Mouse (Mus musculus) liver, embryonic 12.5 days (tissue): ENCODE data around the gene Pou2f1. TPM values are rescaled to one million over a fixed set of nuclear protein-coding genes. Genes with fewer than 3 reads are reported as not detected.

ENCODE experiments used
- ATAC-seq: fragments of 200-750 bp; cut with Nextera tagmentation; 2 replicates; pipeline ENCODE4 v1.8.0; 2017; ENCODE audit warnings: moderate number of reproducible peaks, mild to moderate bottlenecking, moderate library complexity
- H3K27ac ChIP-seq: fragments of 300-500 bp; sonication (generic); 2 replicates; pipeline ENCODE4 v1.5.1; 2016; ENCODE audit warnings: mild to moderate bottlenecking
- H3K27me3 ChIP-seq: fragments of 300-500 bp; sonication (generic); replicated peaks from 2 replicates; pipeline ENCODE4 v1.6.1; 2016; ENCODE audit warnings: mild to moderate bottlenecking, moderate library complexity
- H3K36me3 ChIP-seq: fragments of 300-500 bp; sonication (generic); 2 replicates; pipeline ENCODE4 v1.6.1; 2016; ENCODE audit warnings: mild to moderate bottlenecking, moderate library complexity
- H3K4me1 ChIP-seq: fragments of 300-500 bp; sonication (generic); 2 replicates; pipeline ENCODE4 v1.6.1; 2016
- H3K4me2 ChIP-seq: fragments of 300-500 bp; sonication (generic); 2 replicates; pipeline ENCODE4 v1.6.1; 2016; ENCODE audit warnings: mild to moderate bottlenecking, moderate library complexity
- H3K4me3 ChIP-seq: fragments of 300-500 bp; sonication (generic); 2 replicates; pipeline ENCODE4 v1.5.1; 2016; ENCODE audit warnings: mild to moderate bottlenecking, moderate library complexity
- H3K9ac ChIP-seq: fragments of 300-500 bp; sonication (generic); 2 replicates; pipeline ENCODE4 v1.6.1; 2016; ENCODE audit warnings: mild to moderate bottlenecking, moderate library complexity
- H3K9me3 ChIP-seq: fragments of 300-500 bp; sonication (generic); replicated peaks from 2 replicates; pipeline ENCODE4 v1.6.1; 2016; ENCODE audit warnings: mild to moderate bottlenecking, moderate library complexity
- WGBS: fragments of 180-500 bp; shearing (Covaris S2); methylation state at CpG from one replicate; pipeline ENCODE4 v1.1.7; 2016; ENCODE audit not compliant: insufficient replicate concordance; 5-methylcytosine and 5-hydroxymethylcytosine counted together
- polyA plus RNA-seq: library from polyadenylated mRNA; unstranded; fragments of >200 nt; fragmentation: Nextera tagmentation; extraction: Ambion mirVana; gene quantifications from 2 replicates; pipeline ENCODE4 v1.2.1, GENCODE M21; 2016

The Pou2f1 gene
- polyA plus RNA-seq, 1 experiment from 2014 or later: 5.8 TPM

- no peak overlapping the region for H3K27ac ChIP-seq
- peaks cover 45% of the 10 kb centered on the region for H3K4me1 ChIP-seq
- ATAC-seq: no peak
- peaks cover 67% of the 10 kb centered on the region for H3K27me3 ChIP-seq
- peak overlapping the region; percentile 53 for H3K4me3 ChIP-seq
- peak overlapping the region; percentile 93 for H3K4me2 ChIP-seq
- no peaks in the 10 kb centered on the region for H3K9me3 ChIP-seq
- H3K36me3 ChIP-seq: no peaks in the 10 kb centered on the region
- 11% methylated on average over 14 of the region's 14 CpGs for WGBS
- H3K9ac ChIP-seq: peak overlapping the region; percentile 48; the same call in 1 of the 2 replicates
Measured at GRCm38 (mm10) chr1:165845366-165845765, 157.1 kb downstream of the Pou2f1 start.

GRCm38 (mm10) chr1:165844956-165845355 is 157.5 kb downstream of the Pou2f1 start:
- peak overlapping the region; percentile 53 for H3K4me3 ChIP-seq
- H3K4me1 ChIP-seq: peaks cover 41% of the 10 kb centered on the region
- H3K36me3 ChIP-seq: no peaks in the 10 kb centered on the region
- under 1% methylated on average over 26 of the region's 26 CpGs for WGBS
- ATAC-seq: peak; percentile 51
- no peak overlapping the region for H3K27ac ChIP-seq
- no peaks in the 10 kb centered on the region for H3K9me3 ChIP-seq
- peaks cover 71% of the 10 kb centered on the region for H3K27me3 ChIP-seq
- H3K9ac ChIP-seq: peak overlapping the region; percentile 48
- H3K4me2 ChIP-seq: peak overlapping the region; percentile 93

DNA sequence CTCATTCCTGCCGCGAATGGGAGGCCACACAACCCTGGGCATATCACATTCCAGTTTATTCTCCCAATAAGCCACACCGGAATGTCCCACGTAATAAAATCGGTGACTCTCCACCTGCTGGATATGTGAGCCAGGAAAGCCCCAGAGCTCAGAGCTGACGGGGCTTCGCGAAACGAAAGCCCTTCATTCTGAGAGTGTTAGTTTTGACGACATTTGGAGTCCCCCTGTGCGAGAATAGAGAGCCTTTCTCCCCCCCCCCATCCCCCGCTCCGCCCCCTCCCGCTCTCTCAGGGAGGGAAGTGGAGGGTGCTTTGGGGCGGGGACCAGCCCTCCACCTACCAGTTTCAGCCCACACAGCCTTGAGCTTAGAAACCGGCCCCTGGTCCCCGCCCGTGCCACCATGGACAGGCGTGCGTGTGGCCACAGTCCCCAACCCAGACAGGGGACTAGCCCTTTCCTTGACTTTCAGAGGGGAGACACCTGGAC is 158.0 kb downstream of the Pou2f1 start:
- no peaks in the 10 kb centered on the region for H3K36me3 ChIP-seq
- peak overlapping the region; percentile 93 for H3K4me2 ChIP-seq
- H3K27ac ChIP-seq: no peak overlapping the region
- peak; percentile 65 for ATAC-seq
- peak overlapping the region; percentile 48 for H3K9ac ChIP-seq
- peak overlapping the region; percentile 53 for H3K4me3 ChIP-seq
- WGBS: 7% methylated on average over 20 of the region's 20 CpGs
- H3K9me3 ChIP-seq: no peaks in the 10 kb centered on the region
- H3K27me3 ChIP-seq: peaks cover 76% of the 10 kb centered on the region
- H3K4me1 ChIP-seq: peaks cover 36% of the 10 kb centered on the region

- no peak overlapping the region for H3K27ac ChIP-seq
- no peaks in the 10 kb centered on the region for H3K9me3 ChIP-seq
- peaks cover 27% of the 10 kb centered on the region for H3K4me1 ChIP-seq
- 74% methylated on average over 3 of the region's 3 CpGs for WGBS
- H3K4me3 ChIP-seq: no peak overlapping the region
- H3K27me3 ChIP-seq: peaks cover 83% of the 10 kb centered on the region
- H3K36me3 ChIP-seq: no peaks in the 10 kb centered on the region
- no peak overlapping the region for H3K4me2 ChIP-seq
- no peak for ATAC-seq
- no peak overlapping the region for H3K9ac ChIP-seq
Measured at GRCm38 (mm10) chr1:165843586-165843985, 158.9 kb downstream of the Pou2f1 start.

GRCm38 (mm10) chr1:165842170-165842569 is 160.3 kb downstream of the Pou2f1 start:
- Histone ChIP-seq H3K27ac (no peak overlapping the region), H3K4me2 (no peak overlapping the region), H3K4me3 (no peak overlapping the region), H3K4me1 (peaks cover 25% of the 10 kb centered on the region), H3K9ac (no peak overlapping the region), H3K36me3 (no peaks in the 10 kb centered on the region), H3K9me3 (no peaks in the 10 kb centered on the region), H3K27me3 (peaks cover 84% of the 10 kb centered on the region)
- no peak for ATAC-seq
- WGBS: 77% methylated on average over 7 of the region's 7 CpGs

- WGBS: 11% methylated on average over 31 of the region's 31 CpGs
- H3K4me2 ChIP-seq: peak overlapping the region; percentile 69
Measured at GRCm38 (mm10) chr1:165840548-165841230, 161.8 kb downstream of the Pou2f1 start.

GRCm38 (mm10) chr1:165839201-165839600 is 163.3 kb downstream of the Pou2f1 start:
- 63% methylated on average over 4 of the region's 4 CpGs for WGBS
- Histone ChIP-seq H3K4me3 (no peak overlapping the region), H3K36me3 (no peaks in the 10 kb centered on the region), H3K9ac (no peak overlapping the region), H3K4me1 (peaks cover 8% of the 10 kb centered on the region), H3K9me3 (no peaks in the 10 kb centered on the region), H3K27ac (no peak overlapping the region), H3K27me3 (peaks cover 71% of the 10 kb centered on the region), H3K4me2 (no peak overlapping the region)
- no peak for ATAC-seq

More at GRCm38 (mm10) chr1:165840548-165841230, 161.8 kb downstream of the Pou2f1 start:
- no peaks in the 10 kb centered on the region for H3K9me3 ChIP-seq
- peaks cover 22% of the 10 kb centered on the region for H3K4me1 ChIP-seq
- peak overlapping the region; percentile 43 for H3K4me3 ChIP-seq
- peaks cover 83% of the 10 kb centered on the region for H3K27me3 ChIP-seq
- H3K27ac ChIP-seq: no peak overlapping the region
- H3K36me3 ChIP-seq: no peaks in the 10 kb centered on the region
- H3K9ac ChIP-seq: peak overlapping the region; percentile 37; the same call in 1 of the 2 replicates
- peak; percentile 23; the same call in 1 of the 2 replicates for ATAC-seq

- WGBS: 44% methylated on average over 8 of the region's 8 CpGs
- no peak overlapping the region for H3K27ac ChIP-seq
Measured at GRCm38 (mm10) chr1:165837546-165837945, 164.9 kb downstream of the Pou2f1 start.

DNA sequence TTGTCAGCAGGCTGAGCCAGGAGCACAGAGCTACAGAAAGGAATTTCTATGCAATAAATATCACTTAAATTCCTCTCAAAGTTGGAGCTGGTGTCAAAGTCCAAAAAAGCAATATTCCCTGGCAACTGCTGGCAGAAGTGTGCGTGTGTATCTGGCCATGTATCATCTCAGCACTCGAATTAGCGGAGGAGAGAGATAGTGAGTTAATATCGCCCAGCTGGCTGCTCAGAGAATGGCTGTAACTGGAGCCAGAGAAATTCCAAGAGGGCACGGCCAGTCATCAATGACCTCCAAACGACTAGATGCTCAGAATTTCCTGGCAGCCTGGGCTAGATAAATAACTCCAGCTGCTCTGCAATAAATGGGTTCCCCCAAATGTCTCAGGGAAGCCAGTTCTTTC is 166.0 kb downstream of the Pou2f1 start:
- no peak overlapping the region for H3K27ac ChIP-seq
- no peak overlapping the region for H3K9ac ChIP-seq
- 54% methylated on average over 6 of the region's 6 CpGs for WGBS
- no peak for ATAC-seq
- H3K4me3 ChIP-seq: no peak overlapping the region
- no peak overlapping the region for H3K4me2 ChIP-seq
- H3K36me3 ChIP-seq: no peaks in the 10 kb centered on the region
- H3K27me3 ChIP-seq: peaks cover 47% of the 10 kb centered on the region
- H3K4me1 ChIP-seq: peaks cover 10% of the 10 kb centered on the region
- H3K9me3 ChIP-seq: no peaks in the 10 kb centered on the region

More at GRCm38 (mm10) chr1:165837546-165837945, 164.9 kb downstream of the Pou2f1 start:
- Histone ChIP-seq H3K4me1 (peaks cover 10% of the 10 kb centered on the region), H3K9me3 (no peaks in the 10 kb centered on the region), H3K36me3 (no peaks in the 10 kb centered on the region), H3K27me3 (peaks cover 56% of the 10 kb centered on the region), H3K9ac (no peak overlapping the region), H3K4me3 (no peak overlapping the region), H3K4me2 (no peak overlapping the region)
- no peak for ATAC-seq

DNA sequence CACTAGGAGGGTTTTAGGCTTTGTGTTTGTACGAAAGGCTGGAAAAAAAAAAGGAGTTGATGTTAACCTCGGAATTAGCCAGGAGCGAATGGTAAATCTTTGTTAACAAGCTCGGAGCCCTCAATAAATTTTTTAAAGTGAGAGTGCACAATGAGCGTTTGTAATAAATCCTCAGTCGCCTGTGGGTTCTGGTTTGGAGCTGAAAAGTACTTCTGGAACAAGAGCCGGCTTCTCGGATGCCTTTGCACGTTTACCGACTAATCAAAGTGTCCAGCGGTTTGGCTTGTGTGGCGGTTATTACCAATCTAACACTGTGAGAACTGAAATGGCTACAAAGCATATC is 167.9 kb downstream of the Pou2f1 start:
- 64% methylated on average over 12 of the region's 12 CpGs for WGBS
- no peak overlapping the region for H3K9ac ChIP-seq
- ATAC-seq: no peak
- 0 out of 2 replicates have a peak, but pooled peaks cover 3% of the 10 kb centered on the region for H3K4me1 ChIP-seq
- peak overlapping the region; percentile 21; the same call in 1 of the 2 replicates for H3K4me2 ChIP-seq
- H3K9me3 ChIP-seq: no peaks in the 10 kb centered on the region
- no peaks in the 10 kb centered on the region for H3K36me3 ChIP-seq
- H3K27me3 ChIP-seq: peaks cover 28% of the 10 kb centered on the region
- no peak overlapping the region for H3K4me3 ChIP-seq
- H3K27ac ChIP-seq: no peak overlapping the region

DNA sequence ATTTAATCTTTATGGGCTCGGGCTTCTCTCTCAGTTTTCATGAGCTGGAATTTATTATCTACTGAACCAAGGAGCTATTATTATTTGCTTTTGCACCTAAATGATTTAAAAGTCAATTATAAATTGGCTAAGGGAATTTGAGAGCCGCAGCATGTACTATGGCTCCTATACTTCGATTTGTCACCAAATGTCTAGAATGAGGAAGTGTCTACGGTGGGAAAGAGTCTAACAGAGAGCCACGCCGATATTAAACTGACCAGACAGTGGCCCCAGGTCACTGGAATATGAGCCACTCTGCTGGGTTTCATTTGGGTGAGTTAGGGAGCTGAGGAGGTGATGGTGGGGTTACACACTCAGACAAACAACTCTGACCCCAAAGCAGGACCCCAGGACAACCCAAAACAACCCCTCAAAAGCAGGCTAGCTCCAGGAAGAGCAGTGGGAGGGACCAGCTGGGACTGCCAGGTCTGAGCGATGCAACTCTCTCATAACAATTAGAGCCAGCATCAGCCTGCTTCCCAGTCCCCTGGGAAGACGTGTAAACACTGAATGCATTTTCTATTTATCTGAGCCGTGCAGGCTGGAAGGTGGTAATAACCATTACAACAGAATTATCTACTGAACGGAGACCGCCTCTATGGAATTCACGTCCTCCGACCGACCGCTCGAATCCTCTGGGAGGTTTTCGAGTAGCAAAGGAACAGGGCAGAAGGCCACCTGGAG is 168.4 kb downstream of the Pou2f1 start:
- H3K4me2 ChIP-seq: peak overlapping the region; percentile 21; the same call in 1 of the 2 replicates
- 0 out of 2 replicates have a peak, but pooled peaks cover 3% of the 10 kb centered on the region for H3K4me1 ChIP-seq
- H3K27ac ChIP-seq: no peak overlapping the region
- peaks cover 23% of the 10 kb centered on the region for H3K27me3 ChIP-seq
- WGBS: 47% methylated on average over 17 of the region's 17 CpGs
- no peaks in the 10 kb centered on the region for H3K9me3 ChIP-seq
- no peaks in the 10 kb centered on the region for H3K36me3 ChIP-seq
- ATAC-seq: no peak
- H3K4me3 ChIP-seq: no peak overlapping the region
- no peak overlapping the region for H3K9ac ChIP-seq

- H3K4me3 ChIP-seq: no peak overlapping the region
- 48% methylated on average over 4 of the region's 4 CpGs for WGBS
- H3K4me2 ChIP-seq: no peak overlapping the region
- no peak for ATAC-seq
- H3K27ac ChIP-seq: no peak overlapping the region
- H3K9ac ChIP-seq: no peak overlapping the region
- H3K4me1 ChIP-seq: 0 out of 2 replicates have a peak, but pooled peaks cover 3% of the 10 kb centered on the region
- H3K27me3 ChIP-seq: peaks cover 20% of the 10 kb centered on the region
- no peaks in the 10 kb centered on the region for H3K36me3 ChIP-seq
- no peaks in the 10 kb centered on the region for H3K9me3 ChIP-seq
Measured at GRCm38 (mm10) chr1:165833244-165833643, 169.2 kb downstream of the Pou2f1 start.
